Mouse (Mus musculus) megakaryocyte, embryonic 14.5 days (primary cell): ENCODE results near the gene Scarf2.

Source experiments
- FLI1 ChIP-seq: IDR thresholded peaks from 2 replicates; pipeline ENCODE4 v1.6.1; 2012; ENCODE audit warnings: low read length, inconsistent platforms, mixed read lengths
- GATA1 ChIP-seq: IDR thresholded peaks from 3 replicates; pipeline ENCODE4 v1.6.1; 2012; ENCODE audit warnings: mixed read lengths, low read length, inconsistent platforms, borderline replicate concordance

GRCm38 (mm10) chr16:17760657-17761056 is 36.4 kb upstream of the Scarf2 start:
- TF ChIP-seq FLI1: no peak
- TF ChIP-seq GATA1: no peak
